Mouse (Mus musculus): Measurements from ENCODE around the gene 6820408C15Rik.

DNA sequence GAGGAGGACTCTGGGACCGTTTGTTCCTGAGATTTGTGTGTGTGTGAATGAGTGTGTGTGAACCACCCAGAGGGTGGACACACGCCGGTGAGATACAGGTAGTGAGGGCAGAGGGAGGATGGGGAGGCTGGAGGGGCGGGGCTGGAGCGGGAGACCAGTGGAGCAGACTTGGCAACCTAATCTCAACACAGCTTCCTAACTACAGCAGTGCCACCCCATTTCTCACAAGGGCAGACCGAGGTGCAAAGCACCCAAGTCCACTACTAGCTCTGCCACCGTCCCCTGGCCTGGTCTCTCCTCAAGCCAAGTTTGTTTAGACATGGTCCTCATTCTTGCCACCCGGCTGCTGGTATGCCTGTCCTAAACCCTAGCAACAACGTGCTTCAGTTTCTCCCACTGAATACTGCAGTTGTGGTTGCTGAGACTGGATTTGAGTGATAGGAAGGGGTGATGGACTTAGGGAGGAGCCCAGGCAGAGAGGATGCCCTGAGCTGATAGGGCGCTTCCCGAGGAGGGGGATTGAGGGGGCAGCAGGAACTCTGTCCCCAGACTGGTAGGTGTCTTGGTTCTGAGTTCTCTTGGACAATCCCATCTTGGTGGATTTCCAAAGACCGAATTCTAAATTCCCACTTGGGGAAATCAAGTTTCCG lies 20.0 kb upstream of the 6820408C15Rik start:
- TF ChIP-seq CTCF (IDR thresholded peaks at IDR 0.05; ENCODE audit: insufficient read depth, low read length), result no peak
- no peak for TF ChIP-seq POLR2A (IDR thresholded peaks at IDR 0.05; ENCODE audit: borderline replicate concordance, extremely low read depth, low read depth, low read length)

Measured in lung, adult 2 months (tissue).